Comparison of ENCODE assay signal across 29 mouse cellular contexts in genomic region chr5:116244476-116244875, GRCm38 (mm10). TPM values are rescaled to one million over a fixed set of nuclear protein-coding genes. Genes with fewer than 3 reads are reported as not detected.
DNase-seq lines count a peak whose midpoint lies in the region; ATAC-seq lines count a peak whose summit lies in the region.
"Had no signal": no experiment of that assay in that cellular context is flagged by ENCODE, and none has a peak within 500 bp of the region (broad histone marks: within the 10 kb centered on the region; RNA-seq: fewer than 3 reads in every experiment).

No protein-coding gene starts in this region.

- WGBS in heart, embryonic 15.5 days = 34% methylated on average over 3 of the region's 3 CpGs
- 32% methylated on average over 3 of the region's 3 CpGs for WGBS in heart, embryonic 12.5 days

- no peaks in the 10 kb centered on the region for H3K27me3 ChIP-seq in heart, embryonic 15.5 days
- no peaks in the 10 kb centered on the region for H3K27me3 ChIP-seq in heart, embryonic 12.5 days (replicated peaks)
- H3K27me3 ChIP-seq: embryonic facial prominence, embryonic 13.5 days; forebrain, embryonic 15.5 days; hindbrain, embryonic 15.5 days; liver, embryonic 12.5 days; neural tube, embryonic 15.5 days; stomach, embryonic 15.5 days had no signal

- H3K4me2 ChIP-seq in heart, embryonic 15.5 days = no peak overlapping the region
- H3K4me2 ChIP-seq in heart, embryonic 12.5 days = no peak overlapping the region
- H3K4me2 ChIP-seq: embryonic facial prominence, embryonic 13.5 days; forebrain, embryonic 15.5 days; hindbrain, embryonic 15.5 days; limb, embryonic 13.5 days; liver, embryonic 12.5 days; neural tube, embryonic 15.5 days; stomach, embryonic 15.5 days had no signal

- H3K4me1 ChIP-seq in heart, embryonic 15.5 days (replicated peaks) = no peaks in the 10 kb centered on the region
- H3K4me1 ChIP-seq in heart, embryonic 12.5 days (replicated peaks) = peaks cover 3% of the 10 kb centered on the region
- H3K4me1 ChIP-seq: embryonic facial prominence, embryonic 13.5 days; forebrain, embryonic 15.5 days; hindbrain, embryonic 10.5 days; hindbrain, embryonic 15.5 days; liver, embryonic 12.5 days; stomach, embryonic 15.5 days had no signal

- no peaks in the 10 kb centered on the region for H3K36me3 ChIP-seq in heart, embryonic 15.5 days
- no peaks in the 10 kb centered on the region for H3K36me3 ChIP-seq in heart, embryonic 12.5 days
- H3K36me3 ChIP-seq: embryonic facial prominence, embryonic 13.5 days; forebrain, embryonic 10.5 days; forebrain, embryonic 15.5 days; hindbrain, embryonic 10.5 days; hindbrain, embryonic 15.5 days; limb, embryonic 13.5 days; liver, embryonic 12.5 days; neural tube, embryonic 15.5 days; stomach, embryonic 15.5 days had no signal

- H3K27ac ChIP-seq in heart, embryonic 15.5 days = peak overlapping the region; percentile 21; the same call in 1 of the 2 replicates
- H3K27ac ChIP-seq in heart, embryonic 12.5 days (ENCODE audit: poor library complexity, severe bottlenecking) = no peak overlapping the region
- H3K27ac ChIP-seq: embryonic facial prominence, embryonic 13.5 days; forebrain, embryonic 10.5 days; forebrain, embryonic 15.5 days; hindbrain, embryonic 10.5 days; hindbrain, embryonic 15.5 days; limb, embryonic 13.5 days; liver, embryonic 12.5 days; macrophage; neural tube, embryonic 15.5 days; stomach, embryonic 15.5 days had no signal

- no peak overlapping the region for H3K9ac ChIP-seq in heart, embryonic 15.5 days
- H3K9ac ChIP-seq in heart, embryonic 12.5 days = no peak overlapping the region
- H3K9ac ChIP-seq: embryonic facial prominence, embryonic 13.5 days; forebrain, embryonic 15.5 days; hindbrain, embryonic 15.5 days; limb, embryonic 13.5 days; liver, embryonic 12.5 days; liver, postnatal 0 days; neural tube, embryonic 15.5 days; stomach, embryonic 15.5 days had no signal

- no peak overlapping the region for H3K4me3 ChIP-seq in heart, embryonic 15.5 days
- H3K4me3 ChIP-seq in heart, embryonic 12.5 days = no peak overlapping the region
- H3K4me3 ChIP-seq: embryonic facial prominence, embryonic 13.5 days; forebrain, embryonic 10.5 days; forebrain, embryonic 15.5 days; heart, adult 2 months; hindbrain, embryonic 10.5 days; hindbrain, embryonic 15.5 days; limb, embryonic 13.5 days; liver, embryonic 12.5 days; neural tube, embryonic 15.5 days; stomach, embryonic 15.5 days had no signal

- no peaks in the 10 kb centered on the region for H3K9me3 ChIP-seq in heart, embryonic 15.5 days (replicated peaks)
- H3K9me3 ChIP-seq in heart, embryonic 12.5 days (replicated peaks) = no peaks in the 10 kb centered on the region
- H3K9me3 ChIP-seq: embryonic facial prominence, embryonic 13.5 days; forebrain, embryonic 15.5 days; hindbrain, embryonic 10.5 days; hindbrain, embryonic 15.5 days; limb, embryonic 13.5 days; liver, embryonic 12.5 days; neural tube, embryonic 15.5 days; stomach, embryonic 15.5 days had no signal

- no peak for ATAC-seq in heart, embryonic 15.5 days (replicated peaks; ENCODE audit: insufficient number of reproducible peaks, insufficient read depth, low FRiP score, low read depth)
- ATAC-seq in heart, embryonic 12.5 days (ENCODE audit: insufficient number of reproducible peaks, low FRiP score) = no peak
- ATAC-seq: forebrain, embryonic 15.5 days; inflammation-experienced regulatory T-cells, adult 6 months; liver, embryonic 12.5 days; liver, postnatal 0 days had no signal

- peak; percentile 30 for DNase-seq in kidney, adult 9 months
- DNase-seq in kidney, adult 18-20 months = no peak
- DNase-seq in brain, adult 2 months (ENCODE audit: low read depth, low spot score) = peak; percentile 49
- peak; percentile 53 for DNase-seq in lung, postnatal 36 days
- no peak for DNase-seq in urinary bladder, adult 2 months (ENCODE audit: low spot score)
- DNase-seq: adrenal gland, postnatal 25 days; B cell, adult 2 months; cerebellum, adult 18-20 months; cerebellum, postnatal 10 days; gastrocnemius, postnatal 25 days; heart, adult 2 months; kidney, adult 11 months; liver, postnatal 0 days; midbrain, embryonic 14.5 days; right cerebral cortex, postnatal 25 days; thymus, postnatal 14 days had no signal

RNA-seq across cellular contexts. Expression of gene Ccdc60, which starts 44.3 kb away (rescaled TPM):
- polyA plus RNA-seq in heart, embryonic 15.5 days (2015; fragmentation: Nextera tagmentation; extraction: Ambion mirVana) = 0.23 and 0.63 TPM in 2 replicates
- 0.46 and 0.52 TPM in 2 replicates for polyA plus RNA-seq in heart, embryonic 12.5 days (2016; fragmentation: Nextera tagmentation; extraction: Ambion mirVana)
- polyA plus RNA-seq in urinary bladder, adult 2 months (2012; rRNA removed) = 2.7 and 4.6 TPM in 2 replicates
- polyA plus RNA-seq: liver, postnatal 0 days; macrophage had no signal

Comparison
In these comparisons a context has a peak if more than half of its experiments do, and no peak if none do; other contexts are left out.
1. DNase-seq: peak in kidney, adult 9 months (single experiment), brain, adult 2 months (single experiment) and lung, postnatal 36 days (single experiment); none in kidney, adult 18-20 months (single experiment) and urinary bladder, adult 2 months (single experiment).